Mouse (Mus musculus): ENCODE data around the gene Gm11562. TPM values are rescaled to one million over a fixed set of nuclear protein-coding genes. Genes with fewer than 3 reads are reported as not detected.

Gene Gm11562
- total RNA-seq, 4 experiments from 2014 or later = not detected

- no peak for DNase-seq (ENCODE audit: low spot score in 2 of 2)
These were observed 35.1 kb downstream of the Gm11562 start for GRCm38 (mm10) chr11:99585096-99585495.

GRCm38 (mm10) chr11:99583245-99583704 lies 37.0 kb downstream of the Gm11562 start, which contains the start of gene Krtap1-4:
Krtap1-4 (minus strand) TSS chr11:99583654.
- no peak for DNase-seq (ENCODE audit: low spot score in 2 of 2)

- DNase-seq (ENCODE audit: low spot score in 2 of 2) = no peak
These were observed 38.7 kb downstream of the Gm11562 start for GRCm38 (mm10) chr11:99581564-99581963.

- DNase-seq (ENCODE audit: low spot score in 2 of 2) = no peak
These were observed 39.2 kb downstream of the Gm11562 start for GRCm38 (mm10) chr11:99581051-99581450.

- no peak for DNase-seq (ENCODE audit: low spot score in 2 of 2)
These were observed 39.6 kb downstream of the Gm11562 start, which contains the start of gene Krtap1-5 for GRCm38 (mm10) chr11:99580636-99581035. Krtap1-5 (minus strand) TSS chr11:99581016.

GRCm38 (mm10) chr11:99574106-99574505 lies 46.1 kb downstream of the Gm11562 start:
- DNase-seq (ENCODE audit: low spot score in 2 of 2) = no peak

GRCm38 (mm10) chr11:99573164-99573563 lies 47.1 kb downstream of the Gm11562 start:
- no peak for DNase-seq (ENCODE audit: low spot score in 2 of 2)

Other genes with a start within 250 kb of the Gm11562 start
- gene Krt28, start 245.5 kb downstream of the Gm11562 start, total RNA-seq (2022) = not detected
- gene Krt10, start 231.1 kb downstream of the Gm11562 start, total RNA-seq (2022) = 1 to 10 TPM; 3.5 to 4.4 (median 3.8) TPM
- gene Krt12, start 198.2 kb downstream of the Gm11562 start, total RNA-seq (2022) = under 1 TPM in 1 of 4 experiments, not detected in 3; 0.17 TPM
- gene Krt20, start 182.3 kb downstream of the Gm11562 start, total RNA-seq (2022) = under 1 TPM in 1 of 4 experiments, not detected in 3; 0.13 TPM
- not detected for gene Krt23, start 127.3 kb downstream of the Gm11562 start, total RNA-seq (2022)
- gene Krt39, start 99.1 kb downstream of the Gm11562 start, total RNA-seq (2022) = not detected
- gene Krt40, start 77.3 kb downstream of the Gm11562 start, total RNA-seq (2022) = not detected
- not detected for gene Krtap3-3, start 69.6 kb downstream of the Gm11562 start, total RNA-seq (2022)
- not detected for gene Krtap3-2, start 63.6 kb downstream of the Gm11562 start, total RNA-seq (2022)
- not detected for gene Gm11939, start 61.0 kb downstream of the Gm11562 start, total RNA-seq (2022)
- not detected for gene Krtap3-1, start 53.8 kb downstream of the Gm11562 start, total RNA-seq (2022)
- not detected for gene Krtap1-5, start 39.4 kb downstream of the Gm11562 start, total RNA-seq (2022)
- gene Krtap1-4, start 36.8 kb downstream of the Gm11562 start, total RNA-seq (2022) = not detected
- not detected for gene Krtap1-3, start 29.1 kb downstream of the Gm11562 start, total RNA-seq (2022)
- not detected for gene Krtap9-3, start 22.3 kb downstream of the Gm11562 start, total RNA-seq (2022)
- not detected for gene Gm11938, start 17.1 kb downstream of the Gm11562 start, total RNA-seq (2022)
- gene Gm11937, start 10.2 kb downstream of the Gm11562 start, total RNA-seq (2022) = not detected
- not detected for gene Krtap2-4, start 5.6 kb downstream of the Gm11562 start, total RNA-seq (2022)
- gene Krtap4-1, start 7.8 kb upstream of the Gm11562 start, total RNA-seq (2022) = not detected
- gene Krtap4-2, start 14.6 kb upstream of the Gm11562 start, total RNA-seq (2022) = not detected
- not detected for gene Krtap4-7, start 23.7 kb upstream of the Gm11562 start, total RNA-seq (2022)
- not detected for gene Gm11555, start 29.8 kb upstream of the Gm11562 start, total RNA-seq (2022)
- not detected for gene Gm11563, start 38.5 kb upstream of the Gm11562 start, total RNA-seq (2022)
- not detected for gene Krtap4-6, start 45.5 kb upstream of the Gm11562 start, total RNA-seq (2022)
- gene Gm14190, start 70.3 kb upstream of the Gm11562 start, total RNA-seq (2022) = not detected
- not detected for gene Gm14180, start 113.9 kb upstream of the Gm11562 start, total RNA-seq (2022)
- not detected for gene Gm11595, start 152.5 kb upstream of the Gm11562 start, total RNA-seq (2022)
- gene Krtap4-8, start 160.3 kb upstream of the Gm11562 start, total RNA-seq (2022) = not detected
- gene Krtap4-9, start 164.8 kb upstream of the Gm11562 start, total RNA-seq (2022) = not detected
- gene Gm11596, start 173.0 kb upstream of the Gm11562 start, total RNA-seq (2022) = not detected
- not detected for gene Gm11569, start 178.5 kb upstream of the Gm11562 start, total RNA-seq (2022)
- not detected for gene Gm11554, start 184.0 kb upstream of the Gm11562 start, total RNA-seq (2022)
- gene Krtap4-13, start 189.5 kb upstream of the Gm11562 start, total RNA-seq (2022) = not detected
- gene Gm11564, start 195.2 kb upstream of the Gm11562 start, total RNA-seq (2022) = not detected
- not detected for gene 2300003K06Rik, start 217.6 kb upstream of the Gm11562 start, total RNA-seq (2022)
- not detected for gene Krtap4-16, start 231.2 kb upstream of the Gm11562 start, total RNA-seq (2022)
- gene Gm11568, start 237.5 kb upstream of the Gm11562 start, total RNA-seq (2022) = not detected
- gene Gm11559, start 244.0 kb upstream of the Gm11562 start, total RNA-seq (2022) = not detected

Data from gastrocnemius, adult 8-10 months (tissue).